Mouse (Mus musculus) embryo, embryonic 10.5 days (tissue): ENCODE measurements around the gene Twist1.

Source experiments
- DNase-seq: peaks from one replicate; pipeline ENCODE4 v3.0.0-alpha.2; 2015; ENCODE audit warnings: low spot score

Gene Twist1

DNA sequence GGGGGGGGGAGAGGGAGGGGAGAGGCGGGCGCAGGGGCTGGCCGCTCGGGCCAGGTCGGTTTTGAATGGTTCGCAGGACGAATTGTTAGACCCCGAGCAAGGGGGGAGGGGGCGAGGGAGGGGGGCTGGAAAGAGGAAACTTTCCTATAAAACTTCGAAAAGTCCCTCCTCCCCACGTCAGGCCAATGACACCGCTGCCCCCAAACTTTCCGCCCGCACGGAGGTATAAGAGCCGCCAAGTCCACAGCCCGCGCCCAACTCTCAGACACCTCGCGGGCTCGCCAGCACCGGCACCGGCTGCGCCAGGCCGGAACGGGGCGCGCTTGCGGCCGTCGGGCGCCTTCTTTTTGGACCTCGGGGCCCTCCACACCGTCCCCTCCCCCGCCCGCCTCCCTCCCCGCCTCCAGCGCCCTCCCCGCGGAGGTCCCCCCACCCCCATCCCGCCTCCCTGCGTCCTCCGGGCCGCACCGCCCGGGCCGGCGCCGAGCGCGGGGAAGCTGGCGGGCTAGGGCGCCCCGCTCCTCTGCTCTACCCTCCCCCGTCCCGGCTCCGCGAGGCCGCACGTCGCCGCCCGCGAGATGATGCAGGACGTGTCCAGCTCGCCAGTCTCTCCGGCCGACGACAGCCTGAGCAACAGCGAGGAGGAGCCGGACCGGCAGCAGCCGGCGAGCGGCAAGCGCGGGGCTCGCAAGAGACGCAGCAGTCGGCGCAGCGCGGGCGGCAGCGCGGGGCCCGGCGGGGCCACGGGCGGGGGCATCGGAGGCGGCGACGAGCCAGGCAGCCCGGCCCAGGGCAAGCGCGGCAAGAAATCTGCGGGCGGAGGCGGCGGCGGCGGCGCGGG lies at the start of gene Twist1:
Twist1 (plus strand) TSS at position 272 of the 841 bp plus-strand sequence.
- peak; percentile 91 for DNase-seq

DNA sequence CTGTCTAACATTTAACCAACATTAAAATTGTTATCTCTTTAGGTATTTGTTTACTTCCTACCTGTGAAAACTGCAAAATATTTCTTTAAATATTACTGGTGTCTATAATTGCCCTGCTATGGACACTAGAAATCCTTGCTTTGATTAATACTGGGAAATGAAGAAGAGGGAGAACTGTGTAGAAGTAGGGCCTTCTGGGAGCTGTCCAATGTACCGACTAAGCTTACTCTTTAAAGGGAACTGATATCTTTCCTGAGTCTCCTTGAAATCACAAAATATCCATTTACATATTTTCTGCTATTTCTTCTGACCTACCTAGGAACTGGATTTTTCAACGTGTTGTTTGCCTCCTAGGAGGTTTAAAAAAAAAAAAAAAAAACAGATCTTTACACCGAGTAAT lies 30.7 kb upstream of the Twist1 start:
- peak; percentile 68 for DNase-seq

DNA sequence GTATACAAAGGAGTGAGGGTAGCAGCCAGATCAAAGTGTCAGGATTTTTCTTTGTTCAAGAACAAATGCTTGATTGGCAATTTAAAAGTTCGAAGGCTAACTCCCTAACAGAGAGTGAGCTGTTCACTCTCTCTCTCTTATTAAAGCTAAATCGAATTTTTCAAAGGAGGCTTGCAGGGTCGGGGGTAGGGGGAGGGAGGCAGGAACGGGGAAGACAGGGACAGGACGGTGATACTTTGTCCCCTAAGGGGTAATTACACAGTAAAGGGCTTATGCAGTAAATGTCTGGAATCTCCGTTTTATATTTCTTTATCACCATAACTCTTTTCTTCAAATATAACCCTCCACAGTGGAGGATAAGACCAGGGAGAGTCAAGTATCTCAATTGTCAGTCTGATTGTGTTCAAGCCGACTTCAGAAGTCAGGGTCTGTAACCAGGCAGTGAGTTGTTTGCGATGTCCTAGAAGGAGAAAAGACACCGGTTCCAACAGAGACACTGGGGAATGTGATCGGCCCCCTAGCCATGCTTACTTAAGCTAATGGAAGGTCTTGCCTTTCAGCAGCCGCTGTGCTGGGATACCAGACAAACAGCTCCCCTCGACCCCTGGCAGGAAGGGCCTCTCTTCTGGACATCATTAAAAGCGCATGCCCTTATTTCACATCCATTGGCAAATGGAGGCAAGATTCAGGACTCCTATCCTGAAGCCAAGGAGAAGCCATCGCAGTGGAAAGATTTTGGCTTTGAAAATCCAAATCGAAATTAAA lies 30.0 kb upstream of the Twist1 start:
- peak; percentile 68 for DNase-seq

DNA sequence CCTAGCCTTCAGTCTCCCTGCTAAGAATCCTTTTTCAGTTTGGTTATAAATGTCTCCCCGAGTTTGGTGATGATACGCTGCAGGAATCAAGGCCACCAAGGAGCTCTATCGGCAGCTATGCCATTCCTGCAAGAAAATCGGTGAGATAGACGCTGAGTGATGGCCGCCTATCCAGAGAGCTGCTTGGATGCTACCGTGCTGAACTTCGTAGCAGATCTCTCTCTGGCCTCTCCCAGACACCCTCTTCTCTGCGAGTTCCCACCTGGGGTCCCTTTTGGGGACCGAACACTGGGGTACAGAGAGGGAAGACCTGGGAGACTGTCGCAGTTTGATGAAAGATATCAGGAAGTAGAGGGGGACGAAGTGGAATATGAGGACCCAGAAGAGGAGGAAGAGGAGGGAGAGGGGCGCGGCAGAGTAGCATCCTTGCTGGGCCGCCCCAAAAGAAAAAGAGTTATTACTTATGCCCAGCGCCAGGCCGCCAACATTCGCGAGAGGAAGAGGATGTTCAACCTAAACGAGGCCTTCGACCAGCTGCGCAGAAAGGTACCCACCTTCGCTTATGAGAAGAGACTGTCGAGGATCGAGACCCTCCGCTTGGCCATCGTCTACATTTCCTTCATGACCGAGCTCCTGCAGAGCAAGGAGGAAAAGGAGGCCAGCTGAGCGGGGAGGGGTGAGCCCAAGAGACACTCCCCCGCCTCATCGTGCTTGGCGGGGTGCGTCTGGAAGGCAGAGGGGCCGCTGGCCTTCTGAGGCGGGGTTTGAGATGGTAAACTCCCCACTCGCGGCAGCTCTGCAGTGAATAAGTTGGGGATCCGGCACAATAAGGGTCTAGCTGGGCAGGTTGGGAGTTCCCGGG lies 28.9 kb upstream of the Twist1 start, which contains the start of gene Ferd3l:
Ferd3l (plus strand) TSS at position 95 of the 862 bp plus-strand sequence.
- DNase-seq: peak; percentile 32

DNA sequence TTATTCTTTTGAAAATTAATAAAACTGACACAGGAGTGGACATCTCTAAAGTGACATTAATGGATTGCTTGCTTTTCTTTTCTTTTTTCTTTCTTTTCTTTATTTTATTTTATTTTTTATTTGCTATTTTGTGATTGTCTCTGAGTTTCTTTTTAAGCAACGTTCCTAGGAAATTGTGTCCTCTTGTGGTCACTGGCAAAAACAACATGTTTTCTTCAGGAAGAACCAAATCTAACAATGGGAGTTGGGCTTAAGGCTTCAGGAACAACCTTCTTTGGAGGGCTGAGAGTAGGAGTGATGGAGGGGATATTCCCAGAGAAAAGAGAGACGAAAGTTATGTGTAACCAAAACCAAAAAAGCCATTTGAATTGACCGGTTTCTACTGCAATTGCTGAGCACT lies 4.6 kb upstream of the Twist1 start:
- DNase-seq: peak; percentile 48

DNA sequence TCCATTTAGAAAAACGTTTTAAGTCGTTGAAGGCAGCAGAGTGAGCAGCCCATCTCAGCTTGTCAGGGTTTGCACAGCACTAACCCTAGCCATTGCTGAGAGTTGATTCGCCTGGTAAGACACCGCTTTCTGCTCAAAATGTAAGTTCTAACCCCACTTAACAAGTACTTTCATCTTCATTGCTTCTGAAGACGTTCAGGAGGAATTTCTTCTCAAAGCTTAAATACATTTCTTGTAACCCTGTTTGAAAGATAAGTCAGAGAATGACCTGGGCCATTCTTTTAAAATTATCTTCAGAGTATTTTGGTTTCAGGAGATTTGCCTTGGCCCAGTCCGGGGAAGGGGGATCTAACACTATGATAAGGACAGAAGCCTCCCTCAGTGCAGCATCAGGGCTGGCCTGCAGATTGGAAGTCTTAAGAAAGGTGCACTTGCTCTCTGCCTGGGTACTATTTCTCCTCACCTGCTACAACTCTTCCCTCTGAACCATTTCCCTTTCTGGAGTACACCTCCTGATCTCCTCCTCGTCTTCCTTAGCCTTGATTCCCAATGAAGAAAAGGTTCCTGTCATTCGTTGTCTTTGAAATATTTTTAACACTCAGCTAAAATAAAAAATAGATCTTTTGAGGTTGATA lies 2.4 kb upstream of the Twist1 start:
- peak; percentile 41 for DNase-seq

DNA sequence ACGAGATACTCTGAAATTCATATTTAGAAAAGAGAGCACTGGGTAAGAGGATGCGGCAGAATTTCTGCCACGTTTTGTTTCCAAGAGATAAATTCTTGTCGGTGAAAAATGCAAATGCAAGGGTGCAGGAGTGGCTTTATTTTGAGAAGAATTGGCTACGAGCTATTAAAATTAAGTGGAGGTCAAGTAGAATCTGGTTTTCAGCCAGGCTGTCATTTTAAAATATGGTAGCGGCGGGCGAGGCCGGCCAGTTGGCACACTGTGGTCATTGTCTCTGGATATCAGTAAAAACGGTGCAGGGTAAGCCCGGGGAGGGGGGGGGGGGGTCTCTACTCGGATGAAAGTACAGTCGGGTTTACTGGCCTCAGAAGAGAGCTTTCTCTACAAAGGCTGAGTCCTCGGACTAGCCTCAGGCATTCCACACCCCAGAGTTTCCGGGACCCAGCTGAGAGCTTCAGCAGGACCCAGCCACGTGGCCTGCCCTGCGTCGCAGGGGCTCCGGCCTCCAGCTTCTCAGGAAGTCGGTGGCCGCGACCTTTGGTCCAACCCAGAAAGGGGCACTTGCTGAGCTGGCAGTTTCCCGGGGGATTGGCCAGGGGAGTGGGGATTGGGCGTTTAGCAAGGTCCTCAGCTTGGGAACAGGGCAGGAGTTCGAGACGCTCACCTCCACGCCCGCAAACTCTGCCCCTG lies 1.7 kb upstream of the Twist1 start:
- DNase-seq: peak; percentile 84

DNA sequence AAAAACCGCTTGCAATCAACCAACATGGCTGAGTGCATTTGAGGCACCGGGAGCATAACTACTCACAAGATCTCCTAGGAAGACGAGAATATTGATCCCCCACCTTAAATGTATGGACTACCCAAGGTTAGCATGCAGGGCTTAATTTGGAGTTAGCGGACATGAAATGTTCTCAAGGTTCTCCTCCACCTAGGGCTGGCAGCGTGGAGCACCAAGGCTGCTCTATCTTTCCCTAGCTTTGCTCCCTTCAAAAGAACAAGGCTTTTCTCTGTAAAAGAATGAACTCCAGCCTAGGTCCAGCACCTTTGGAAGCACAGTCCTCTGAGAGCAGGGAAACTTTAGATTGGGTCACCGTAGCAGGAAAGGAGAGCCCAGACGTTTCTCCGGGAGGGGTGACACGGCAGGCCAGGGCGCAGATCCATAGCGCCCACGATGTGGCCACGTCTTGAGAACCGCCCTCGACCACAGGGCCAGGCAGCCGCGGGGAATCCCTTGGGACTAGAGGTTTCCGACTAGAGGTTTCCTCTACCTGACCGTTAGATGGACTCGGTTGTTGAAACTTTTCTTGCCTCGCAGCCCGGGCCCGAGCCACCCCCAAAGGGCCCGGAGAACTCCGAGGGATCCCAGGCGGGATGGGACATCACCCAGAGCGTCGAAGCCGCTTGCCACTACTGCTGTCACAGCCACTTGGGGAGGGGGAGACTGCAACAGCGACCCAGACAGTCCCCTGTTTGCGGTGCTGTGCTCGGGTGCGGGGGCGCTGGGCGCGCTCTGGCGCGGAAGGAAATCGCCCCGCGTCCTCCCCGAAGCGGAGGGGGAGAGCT lies 683 bp upstream of the Twist1 start:
- DNase-seq: peak; percentile 68

DNA sequence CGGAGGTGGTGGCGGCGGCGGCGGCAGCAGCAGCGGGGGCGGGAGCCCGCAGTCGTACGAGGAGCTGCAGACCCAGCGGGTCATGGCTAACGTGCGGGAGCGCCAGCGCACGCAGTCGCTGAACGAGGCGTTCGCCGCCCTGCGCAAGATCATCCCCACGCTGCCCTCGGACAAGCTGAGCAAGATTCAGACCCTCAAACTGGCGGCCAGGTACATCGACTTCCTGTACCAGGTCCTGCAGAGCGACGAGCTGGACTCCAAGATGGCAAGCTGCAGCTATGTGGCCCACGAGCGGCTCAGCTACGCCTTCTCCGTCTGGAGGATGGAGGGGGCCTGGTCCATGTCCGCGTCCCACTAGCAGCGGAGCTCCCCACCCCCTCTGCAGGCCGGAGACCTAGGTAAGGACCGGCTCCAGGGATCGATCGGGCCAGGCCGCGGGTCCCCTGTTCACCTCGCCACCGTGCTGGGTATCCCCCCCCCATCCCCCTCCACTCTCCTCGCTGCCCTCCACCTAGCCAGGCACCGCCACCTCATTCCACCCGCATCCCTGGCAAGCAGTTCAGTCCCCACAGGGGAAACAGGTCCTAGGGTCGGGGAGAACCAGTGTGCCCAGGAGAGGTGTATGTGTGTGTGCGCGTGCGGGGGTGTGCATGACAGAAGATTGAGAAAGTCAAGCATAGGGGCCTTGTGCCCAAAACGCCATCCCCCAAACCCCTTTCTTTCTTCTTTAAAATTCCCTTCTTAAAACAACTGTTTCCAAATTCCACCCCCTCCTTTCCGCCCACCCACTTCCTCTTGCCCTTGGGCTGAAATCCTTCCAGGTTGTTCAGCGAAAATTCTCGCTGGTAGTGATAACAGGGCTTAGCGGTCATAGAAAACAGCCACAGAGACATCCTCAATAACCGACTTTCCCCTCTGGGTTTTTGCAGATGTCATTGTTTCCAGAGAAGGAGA lies 1.0 kb downstream of the Twist1 start:
- DNase-seq: peak; percentile 60

DNA sequence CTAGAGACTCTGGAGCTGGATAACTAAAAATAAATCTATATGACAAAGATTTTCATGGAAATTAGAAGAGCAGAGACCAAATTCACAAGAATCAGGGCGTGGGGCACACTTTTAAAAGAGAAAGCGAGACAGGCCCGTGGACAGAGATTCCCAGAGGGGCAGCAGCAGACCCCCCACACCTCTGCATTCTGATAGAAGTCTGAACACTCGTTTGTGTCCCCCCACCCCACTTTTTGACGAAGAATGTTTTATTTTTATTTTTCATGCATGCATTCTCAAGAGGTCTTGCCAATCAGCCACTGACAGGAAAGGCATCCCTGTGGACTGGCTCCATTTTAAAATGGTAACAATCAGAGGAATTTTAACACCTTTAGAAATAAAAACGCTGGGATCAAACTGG lies 1.7 kb downstream of the Twist1 start:
- DNase-seq: peak; percentile 59

DNA sequence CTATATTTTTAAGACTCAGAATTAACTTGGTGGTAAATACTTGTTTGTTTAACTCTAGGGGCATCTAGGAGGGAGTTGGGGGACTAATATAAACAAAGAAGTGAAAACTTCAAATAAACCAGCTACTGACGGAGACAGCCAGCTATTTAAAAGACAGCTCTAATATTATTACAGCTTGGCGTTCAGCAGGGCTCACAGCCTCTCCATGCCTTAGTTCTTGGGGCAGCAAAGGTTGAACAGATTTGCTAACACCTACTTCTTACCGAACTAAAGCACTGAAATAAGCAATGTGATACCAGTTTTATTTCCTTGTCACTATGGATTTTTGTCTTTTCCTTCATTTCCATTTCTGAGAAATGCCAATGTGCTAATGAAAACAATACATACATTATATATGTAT lies 2.4 kb downstream of the Twist1 start:
- DNase-seq: peak; percentile 48

DNA sequence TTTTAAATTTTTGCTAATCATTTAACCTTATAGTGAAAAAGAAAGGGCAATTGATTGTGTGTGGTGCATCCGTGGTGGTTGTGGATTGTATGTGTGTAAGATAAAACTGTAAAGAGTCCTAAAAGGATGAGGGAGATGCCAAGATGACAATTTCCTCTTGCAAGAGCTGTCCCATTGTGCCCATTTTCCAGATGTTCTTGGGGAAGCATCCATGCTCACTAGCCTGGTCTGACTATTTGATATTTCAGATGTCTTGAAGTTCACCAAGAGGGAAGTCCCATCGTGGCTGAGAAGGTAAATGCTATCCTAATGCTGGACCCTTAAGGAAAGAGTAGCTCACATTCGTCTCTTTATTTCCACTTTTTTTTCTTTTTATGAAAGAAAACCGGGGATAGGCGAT lies 3.5 kb downstream of the Twist1 start:
- no peak for DNase-seq

GRCm38 (mm10) chr12:33962118-33962772 lies 4.8 kb downstream of the Twist1 start:
- peak; percentile 65 for DNase-seq

GRCm38 (mm10) chr12:33962773-33963130 lies 5.3 kb downstream of the Twist1 start:
- DNase-seq: peak; percentile 46

DNA sequence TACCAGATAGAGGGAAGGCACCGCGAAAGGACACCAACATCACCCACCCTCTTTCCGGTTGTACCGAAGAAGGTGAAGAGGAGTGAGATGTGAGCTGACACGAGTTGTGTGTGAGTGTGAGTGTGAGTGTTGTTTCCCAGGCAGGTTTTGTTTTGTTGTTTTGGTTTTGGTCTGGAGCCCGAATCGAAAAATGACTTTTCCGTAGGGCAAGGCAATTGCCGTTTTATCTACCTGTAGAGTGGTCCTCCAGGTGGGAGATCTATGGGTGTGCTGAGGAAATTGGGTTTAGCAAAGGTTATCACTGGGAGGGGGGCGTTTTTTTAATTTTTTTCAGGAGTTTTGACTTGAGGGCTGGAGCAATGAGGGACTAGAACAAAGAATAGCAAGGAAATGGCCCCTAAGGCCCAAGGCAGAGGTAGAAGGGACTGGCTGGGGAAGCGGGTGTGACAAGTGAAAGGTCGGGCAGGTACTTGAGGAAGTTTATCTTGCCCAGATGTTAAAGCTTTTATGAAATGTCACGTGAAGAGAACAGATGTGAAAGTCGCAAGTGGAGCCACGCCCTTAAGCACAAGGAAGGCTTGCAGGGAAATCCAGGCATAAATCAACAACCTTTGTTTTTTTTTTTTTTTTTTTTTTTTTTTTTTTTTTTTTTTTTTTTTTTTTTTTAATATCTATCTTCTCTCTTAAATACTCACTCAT lies 6.3 kb downstream of the Twist1 start:
- peak; percentile 72 for DNase-seq

GRCm38 (mm10) chr12:33964427-33964826 lies 7.0 kb downstream of the Twist1 start:
- peak; percentile 50 for DNase-seq

DNA sequence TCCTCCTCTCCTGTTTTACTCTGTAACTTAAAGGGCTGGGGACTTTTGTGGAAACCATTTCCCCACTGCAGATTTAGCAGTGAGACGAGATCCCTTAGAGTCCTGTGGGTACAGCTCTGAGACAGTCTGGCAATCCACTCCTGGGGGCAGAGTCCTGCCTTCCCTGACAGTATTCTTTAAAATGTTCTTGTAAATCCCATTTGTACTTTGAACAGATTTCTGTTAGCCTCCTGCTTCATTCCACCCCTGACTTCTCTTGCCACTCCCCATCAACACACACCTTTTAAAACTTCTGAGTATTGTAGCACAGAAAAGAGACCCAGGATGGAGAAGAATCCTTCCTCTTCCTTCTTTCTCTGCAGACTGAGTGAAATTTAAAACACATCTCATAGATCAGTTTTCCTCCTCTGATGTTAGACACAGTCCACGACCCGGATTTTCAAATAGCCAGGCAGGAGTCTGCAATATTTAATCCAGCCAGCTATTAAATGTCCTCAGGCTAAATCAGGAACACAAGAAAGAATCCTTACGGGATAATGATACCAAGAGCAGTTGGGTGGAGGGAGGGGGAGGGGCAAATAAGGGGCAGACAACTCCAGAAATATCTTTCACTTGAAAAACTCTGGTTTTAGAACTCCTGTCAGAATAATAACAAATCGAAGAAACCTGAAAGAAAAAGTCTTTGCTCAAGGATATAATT lies 8.3 kb downstream of the Twist1 start:
- peak; percentile 53 for DNase-seq
